Mouse (Mus musculus) myocyte (in vitro differentiated cells): ENCODE data around the gene Nek11.

ENCODE experiments used
- CEBPB ChIP-seq: IDR thresholded peaks from 2 replicates; pipeline ENCODE4 v1.6.1; 2011; ENCODE audit warnings: mild to moderate bottlenecking, moderate library complexity; ENCODE audit not compliant: poor library complexity, insufficient read depth, severe bottlenecking
- E2F4 ChIP-seq: IDR thresholded peaks from one replicate; pipeline ENCODE4 v1.6.1; 2011; ENCODE audit warnings: mild to moderate bottlenecking, control low read depth, moderate library complexity; ENCODE audit not compliant: insufficient read depth
- MAX ChIP-seq: IDR thresholded peaks from one replicate; pipeline ENCODE4 v1.6.1; 2011; ENCODE audit warnings: low read depth, mild to moderate bottlenecking, control low read depth
- MYOD1 ChIP-seq, 3 experiments: IDR thresholded peaks; one replicate each; pipeline ENCODE4 v1.6.1; 2011; ENCODE audit warnings: control low read depth in 2 of 3, low read depth in 2 of 3, mild to moderate bottlenecking in 2 of 3, moderate library complexity in 1 of 3; ENCODE audit not compliant: insufficient read length in 2 of 3, control insufficient read depth in 1 of 3
- MYOG ChIP-seq, 3 experiments: IDR thresholded peaks; one replicate each; pipeline ENCODE4 v1.6.1; 2011; ENCODE audit warnings: control low read depth in 2 of 3, low read depth in 2 of 3, mild to moderate bottlenecking in 2 of 3; ENCODE audit not compliant: insufficient read length in 2 of 3, control insufficient read depth in 1 of 3, insufficient read depth in 1 of 3
- POLR2A ChIP-seq: IDR thresholded peaks from one replicate; pipeline ENCODE4 v1.6.1; 2011; ENCODE audit warnings: low read depth, mild to moderate bottlenecking, control low read depth, moderate library complexity; ENCODE audit not compliant: insufficient read length
- SRF ChIP-seq: IDR thresholded peaks from one replicate; pipeline ENCODE4 v1.6.1; 2011; ENCODE audit warnings: low read depth; ENCODE audit not compliant: control insufficient read depth, insufficient read length
- TCF12 ChIP-seq: IDR thresholded peaks from one replicate; pipeline ENCODE4 v1.6.1; 2011; ENCODE audit warnings: mild to moderate bottlenecking, control low read depth; ENCODE audit not compliant: poor library complexity, insufficient read depth, severe bottlenecking
- USF1 ChIP-seq: IDR thresholded peaks from one replicate; pipeline ENCODE4 v1.6.1; 2011; ENCODE audit warnings: low read depth, mild to moderate bottlenecking, control low read depth, moderate library complexity

GRCm38 (mm10) chr9:105186725-105187124 is 208.6 kb downstream of the Nek11 start:
- TF ChIP-seq E2F4 (no peak), TCF12 (no peak), MAX (no peak), POLR2A (no peak), USF1 (no peak), CEBPB (no peak), SRF (no peak), MYOD1 (IDR thresholded peaks at IDR 0.05; ENCODE audit: control insufficient read depth in 1 of 3, insufficient read length in 2 of 3, low read depth in 2 of 3) (no peak), MYOG (IDR thresholded peaks at IDR 0.05; ENCODE audit: control insufficient read depth in 1 of 3, insufficient read depth in 1 of 3, insufficient read length in 2 of 3, low read depth in 2 of 3) (no peak)
